Mouse (Mus musculus): ENCODE results near the gene Nfib. TPM values are rescaled to one million over a fixed set of nuclear protein-coding genes. Genes with fewer than 3 reads are reported as not detected.

Gene Nfib
- polyA plus RNA-seq, 2 experiments, result 57.3 to 126 TPM

DNA sequence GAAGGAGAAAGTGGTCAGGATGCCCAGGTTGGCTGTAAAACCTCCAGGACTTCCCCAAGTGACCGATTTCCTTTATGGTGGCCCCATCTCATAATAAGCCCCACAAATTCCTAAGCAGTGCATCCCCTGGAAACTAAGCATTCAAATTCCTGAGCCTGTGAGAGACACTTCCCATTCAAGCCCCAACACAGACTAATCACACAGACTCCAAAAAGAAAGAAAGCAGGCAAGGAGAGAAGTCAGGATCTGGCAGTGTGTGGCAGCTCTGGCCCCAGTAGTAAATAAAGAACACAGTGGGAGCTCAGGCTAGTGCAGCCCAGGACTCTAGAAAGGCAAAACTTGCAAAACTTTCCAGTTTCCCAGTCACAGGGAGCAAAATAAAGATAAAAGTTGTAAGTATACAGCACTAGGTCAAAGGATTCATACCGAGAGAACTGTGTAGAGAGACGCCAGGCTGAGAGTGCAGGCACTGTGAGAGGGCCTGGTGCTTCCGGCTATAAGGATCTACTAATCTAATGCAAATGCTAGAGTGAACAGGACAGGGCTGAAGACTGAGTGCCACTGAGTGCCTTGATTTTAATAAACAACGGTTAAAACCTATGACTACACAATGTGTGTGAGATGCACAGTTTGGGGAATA is 24.8 kb upstream of the Nfib start:
- no peaks in the 10 kb centered on the region for H3K36me3 ChIP-seq (ENCODE audit: control insufficient read depth, insufficient read depth, low read length)
- TF ChIP-seq POLR2A (IDR thresholded peaks at IDR 0.05; ENCODE audit: borderline replicate concordance, extremely low read depth, insufficient read depth, insufficient read length), result no peak
- H3K9me3 ChIP-seq (ENCODE audit: control insufficient read depth, low read length), result no peaks in the 10 kb centered on the region
- no peak for ATAC-seq (ENCODE audit: low FRiP score, low read depth)
- H3K4me2 ChIP-seq (replicated peaks; ENCODE audit: low read depth, low read length, severe bottlenecking), result no peak overlapping the region
- DNase-seq (ENCODE audit: low spot score), result no peak
- peaks cover 17% of the 10 kb centered on the region for H3K4me1 ChIP-seq (ENCODE audit: control insufficient read depth, insufficient read depth, low read length)
- no peak overlapping the region for H3K4me3 ChIP-seq (replicated peaks; ENCODE audit: low read length)
- H3K27ac ChIP-seq (replicated peaks; ENCODE audit: low read depth, low read length), result no peak overlapping the region
- WGBS, result 55% methylated on average over 5 of the region's 5 CpGs
- H3K9ac ChIP-seq (ENCODE audit: low read depth, low read length, severe bottlenecking), result no peak overlapping the region
- H3K27me3 ChIP-seq (ENCODE audit: control insufficient read depth, insufficient read depth, low read length), result no peaks in the 10 kb centered on the region

DNA sequence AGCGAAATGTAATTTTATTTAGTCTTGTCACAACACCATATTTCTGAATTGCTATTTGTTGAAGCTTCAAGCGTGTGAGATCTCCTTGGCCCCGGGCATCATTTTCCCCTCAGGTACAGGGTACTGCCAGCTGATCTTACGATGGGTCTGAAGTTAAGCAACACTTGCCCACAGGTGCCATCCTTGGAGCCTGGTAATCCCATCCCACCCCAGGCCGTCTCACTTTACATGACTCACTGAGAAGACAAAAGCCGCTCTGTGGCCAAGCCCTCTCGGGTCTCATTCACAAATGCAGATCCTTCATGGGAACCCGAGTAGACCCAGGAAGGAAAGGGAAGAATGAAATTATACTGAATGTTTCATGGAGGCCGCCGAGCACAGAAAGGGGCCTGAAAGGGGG is 18.5 kb upstream of the Nfib start:
- Histone ChIP-seq H3K9me3 (ENCODE audit: control insufficient read depth, low read length) (0 out of 2 replicates have a peak, but pooled peaks cover 12% of the 10 kb centered on the region), H3K36me3 (ENCODE audit: control insufficient read depth, insufficient read depth, low read length) (no peaks in the 10 kb centered on the region), H3K4me1 (ENCODE audit: control insufficient read depth, insufficient read depth, low read length) (peaks cover 7% of the 10 kb centered on the region; the same call in 1 of the 2 replicates), H3K27me3 (ENCODE audit: control insufficient read depth, insufficient read depth, low read length) (no peaks in the 10 kb centered on the region), H3K9ac (ENCODE audit: low read depth, low read length, severe bottlenecking) (no peak overlapping the region), H3K4me2 (replicated peaks; ENCODE audit: low read depth, low read length, severe bottlenecking) (no peak overlapping the region), H3K4me3 (replicated peaks; ENCODE audit: low read length) (no peak overlapping the region), H3K27ac (replicated peaks; ENCODE audit: low read depth, low read length) (no peak overlapping the region)
- no peak for TF ChIP-seq POLR2A (IDR thresholded peaks at IDR 0.05; ENCODE audit: borderline replicate concordance, extremely low read depth, insufficient read depth, insufficient read length)
- no peak for ATAC-seq (ENCODE audit: low FRiP score, low read depth)
- WGBS, result 53% methylated on average over 10 of the region's 10 CpGs
- no peak for DNase-seq (ENCODE audit: low spot score)

DNA sequence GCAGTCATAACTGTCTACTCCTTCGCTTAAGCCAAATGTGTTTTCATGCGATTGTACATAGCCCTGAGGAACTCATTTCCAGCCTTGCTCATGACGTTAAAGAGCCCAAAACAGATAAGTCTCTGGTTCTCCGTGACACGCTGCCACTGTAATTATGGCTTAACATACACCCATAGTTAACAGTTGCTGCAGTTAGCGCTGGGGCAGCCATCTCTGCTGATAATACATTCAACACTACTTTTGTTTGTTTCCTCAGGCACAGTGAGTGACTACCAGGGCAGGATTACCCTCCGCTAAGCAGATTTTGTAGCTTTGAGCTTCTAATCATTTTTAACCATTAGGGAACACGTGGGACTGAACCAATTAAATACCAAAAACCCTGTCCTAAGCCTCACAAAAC is 17.5 kb upstream of the Nfib start:
- no peak overlapping the region for H3K9ac ChIP-seq (ENCODE audit: low read depth, low read length, severe bottlenecking)
- no peaks in the 10 kb centered on the region for H3K36me3 ChIP-seq (ENCODE audit: control insufficient read depth, insufficient read depth, low read length)
- H3K9me3 ChIP-seq (ENCODE audit: control insufficient read depth, low read length), result 0 out of 2 replicates have a peak, but pooled peaks cover 13% of the 10 kb centered on the region
- WGBS, result 77% methylated on average over 8 of the region's 8 CpGs
- peaks cover 7% of the 10 kb centered on the region; the same call in 1 of the 2 replicates for H3K4me1 ChIP-seq (ENCODE audit: control insufficient read depth, insufficient read depth, low read length)
- H3K27ac ChIP-seq (replicated peaks; ENCODE audit: low read depth, low read length), result no peak overlapping the region
- no peak overlapping the region for H3K4me3 ChIP-seq (replicated peaks; ENCODE audit: low read length)
- no peak overlapping the region for H3K4me2 ChIP-seq (replicated peaks; ENCODE audit: low read depth, low read length, severe bottlenecking)
- DNase-seq (ENCODE audit: low spot score) (no peak), ATAC-seq (ENCODE audit: low FRiP score, low read depth) (no peak)
- TF ChIP-seq POLR2A (IDR thresholded peaks at IDR 0.05; ENCODE audit: borderline replicate concordance, extremely low read depth, insufficient read depth, insufficient read length), result no peak
- no peaks in the 10 kb centered on the region for H3K27me3 ChIP-seq (ENCODE audit: control insufficient read depth, insufficient read depth, low read length)

DNA sequence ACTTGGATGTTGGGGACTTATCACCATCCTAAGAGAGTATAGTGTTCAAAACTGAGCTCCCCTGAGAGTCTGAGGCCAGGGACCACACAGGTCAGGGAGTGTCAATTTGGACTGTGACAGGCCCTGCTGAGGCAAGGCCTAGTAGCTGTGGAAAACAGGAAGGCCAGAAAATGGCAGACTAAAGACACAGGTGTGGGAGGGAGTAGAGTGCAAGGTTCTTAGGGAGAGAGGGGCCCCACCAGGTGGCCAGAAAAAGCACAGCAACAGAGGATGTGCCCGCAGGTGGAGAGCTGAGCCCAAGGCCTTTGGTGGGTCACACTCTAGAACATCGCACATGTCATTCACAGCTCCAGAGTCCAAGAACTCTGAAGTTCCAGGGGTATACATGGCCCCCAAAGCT is 10.3 kb upstream of the Nfib start:
- no peak for DNase-seq (ENCODE audit: low spot score)
- Histone ChIP-seq H3K4me1 (ENCODE audit: control insufficient read depth, insufficient read depth, low read length) (0 out of 2 replicates have a peak, but pooled peaks cover 2% of the 10 kb centered on the region), H3K36me3 (ENCODE audit: control insufficient read depth, insufficient read depth, low read length) (no peaks in the 10 kb centered on the region), H3K4me3 (replicated peaks; ENCODE audit: low read length) (no peak overlapping the region), H3K9ac (ENCODE audit: low read depth, low read length, severe bottlenecking) (no peak overlapping the region), H3K4me2 (replicated peaks; ENCODE audit: low read depth, low read length, severe bottlenecking) (no peak overlapping the region), H3K9me3 (ENCODE audit: control insufficient read depth, low read length) (0 out of 2 replicates have a peak, but pooled peaks cover 13% of the 10 kb centered on the region), H3K27ac (replicated peaks; ENCODE audit: low read depth, low read length) (no peak overlapping the region), H3K27me3 (ENCODE audit: control insufficient read depth, insufficient read depth, low read length) (no peaks in the 10 kb centered on the region)
- ATAC-seq (ENCODE audit: low FRiP score, low read depth), result no peak
- no peak for TF ChIP-seq POLR2A (IDR thresholded peaks at IDR 0.05; ENCODE audit: borderline replicate concordance, extremely low read depth, insufficient read depth, insufficient read length)
- 80% methylated on average over 2 of the region's 2 CpGs for WGBS

DNA sequence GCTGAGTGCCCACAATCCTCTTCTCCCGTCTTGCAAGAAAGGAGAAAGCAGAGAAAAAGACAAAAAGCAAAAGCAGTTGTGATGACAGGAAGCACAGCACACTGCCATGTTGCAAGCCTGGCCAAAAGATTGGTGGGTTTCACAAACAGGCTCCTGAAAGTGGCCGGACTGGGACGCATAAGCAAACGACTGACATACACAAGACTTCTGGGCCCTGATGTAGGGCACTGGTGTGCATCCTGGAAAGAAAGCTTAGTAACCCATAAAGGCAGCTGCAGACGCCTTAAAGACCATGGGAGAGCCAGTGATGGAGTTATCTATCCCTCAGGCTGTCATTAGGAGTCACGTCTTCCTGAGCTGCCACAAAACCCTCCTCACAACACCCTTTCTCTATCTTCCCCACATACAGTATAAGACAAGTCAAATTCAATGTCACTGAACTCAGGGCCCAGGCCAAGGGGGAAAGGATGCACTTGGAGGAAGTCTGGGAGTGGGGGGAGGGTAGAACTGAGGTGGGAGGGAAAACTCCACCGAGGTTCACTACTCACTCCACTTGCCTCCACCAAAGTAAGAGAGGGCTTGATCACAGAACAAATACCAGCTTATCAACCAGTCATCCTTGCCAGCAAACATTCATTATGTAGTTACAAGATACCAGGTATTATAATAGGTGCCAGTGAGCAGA is 6.2 kb upstream of the Nfib start:
- Histone ChIP-seq H3K4me1 (ENCODE audit: control insufficient read depth, insufficient read depth, low read length) (peaks cover 2% of the 10 kb centered on the region; the same call in 1 of the 2 replicates), H3K4me2 (replicated peaks; ENCODE audit: low read depth, low read length, severe bottlenecking) (no peak overlapping the region), H3K27me3 (ENCODE audit: control insufficient read depth, insufficient read depth, low read length) (no peaks in the 10 kb centered on the region), H3K36me3 (ENCODE audit: control insufficient read depth, insufficient read depth, low read length) (no peaks in the 10 kb centered on the region), H3K9ac (ENCODE audit: low read depth, low read length, severe bottlenecking) (no peak overlapping the region), H3K27ac (replicated peaks; ENCODE audit: low read depth, low read length) (no peak overlapping the region), H3K9me3 (ENCODE audit: control insufficient read depth, low read length) (no peaks in the 10 kb centered on the region), H3K4me3 (replicated peaks; ENCODE audit: low read length) (no peak overlapping the region)
- no peak for TF ChIP-seq POLR2A (IDR thresholded peaks at IDR 0.05; ENCODE audit: borderline replicate concordance, extremely low read depth, insufficient read depth, insufficient read length)
- WGBS, result 77% methylated on average over 7 of the region's 7 CpGs
- DNase-seq (ENCODE audit: low spot score) (no peak), ATAC-seq (ENCODE audit: low FRiP score, low read depth) (no peak)

Measured in limb, embryonic 14.5 days (tissue).